Mouse (Mus musculus): ENCODE measurements around the gene Carmil2. TPM values are rescaled to one million over a fixed set of nuclear protein-coding genes. Genes with fewer than 3 reads are reported as not detected.

The Carmil2 gene
- total and polyA plus RNA-seq, 3 experiments = 9.5 to 62.7 TPM; not detected in 1

DNA sequence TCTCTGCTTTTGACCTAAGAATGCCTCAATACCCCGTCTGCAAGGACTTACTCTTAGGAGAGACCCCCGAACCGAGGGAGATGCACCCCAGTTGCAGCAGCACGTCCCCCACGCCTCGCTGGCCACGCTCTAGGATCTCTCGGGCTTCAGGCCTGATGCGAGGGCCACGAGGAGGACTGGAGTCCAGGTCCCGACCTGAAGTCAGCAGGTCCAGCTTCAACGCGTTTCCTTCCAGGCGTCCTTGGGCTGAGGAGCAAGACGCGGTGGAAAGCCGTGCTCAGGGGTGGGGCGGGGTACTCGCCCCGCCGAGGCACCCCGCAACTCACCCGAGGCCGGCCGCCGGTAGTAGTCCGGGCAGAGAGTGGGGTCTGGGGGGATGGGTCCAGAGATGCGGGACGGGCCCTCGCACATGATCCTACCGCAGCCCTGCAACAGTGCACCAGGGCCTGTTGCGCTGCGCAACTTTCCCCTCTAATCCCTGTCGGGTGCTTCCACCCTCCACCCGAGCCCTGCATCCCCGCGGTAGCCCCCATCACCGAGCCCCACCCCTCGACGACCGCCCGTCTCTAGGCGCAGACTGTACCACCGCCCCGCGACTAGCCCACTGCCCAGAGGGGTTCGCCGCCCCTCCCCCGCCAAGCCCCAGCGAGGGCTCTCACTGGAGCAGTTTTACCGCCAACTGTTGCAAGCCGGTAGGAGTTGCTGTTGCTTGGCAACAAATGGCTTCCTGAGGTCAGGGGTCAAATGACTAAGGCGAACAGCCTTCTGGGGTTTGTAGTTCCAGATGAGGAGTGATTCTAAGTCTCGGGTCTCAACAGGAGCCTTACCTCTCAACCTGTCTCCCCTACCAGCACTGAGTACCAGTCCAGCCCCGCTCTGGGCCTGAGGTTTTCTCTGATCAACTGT, 21.7 kb downstream of the Carmil2 start, which contains the start of the genes 4933405L10Rik and Enkd1 (continued):
- TF ChIP-seq TBP (IDR thresholded peaks at IDR 0.05; ENCODE audit: low read depth, low read length) (0 out of 2 replicates have a peak, but pooled peaks have one; percentile 40), ZC3H11A (IDR thresholded peaks at IDR 0.05; ENCODE audit: low read depth, low read length) (no peak), POLR2AphosphoS5 (IDR thresholded peaks at IDR 0.05; ENCODE audit: borderline replicate concordance, low read depth, low read length) (no peak), CTCF (IDR thresholded peaks at IDR 0.05 in 2 of 3, conservative IDR thresholded peaks at IDR 0.05 in 1 of 3; ENCODE audit: control insufficient read depth in 1 of 3, insufficient read depth in 1 of 3, low read depth in 2 of 3, low read length in 3 of 3, poor library complexity in 1 of 3, severe bottlenecking in 1 of 3) (no peak)

DNA sequence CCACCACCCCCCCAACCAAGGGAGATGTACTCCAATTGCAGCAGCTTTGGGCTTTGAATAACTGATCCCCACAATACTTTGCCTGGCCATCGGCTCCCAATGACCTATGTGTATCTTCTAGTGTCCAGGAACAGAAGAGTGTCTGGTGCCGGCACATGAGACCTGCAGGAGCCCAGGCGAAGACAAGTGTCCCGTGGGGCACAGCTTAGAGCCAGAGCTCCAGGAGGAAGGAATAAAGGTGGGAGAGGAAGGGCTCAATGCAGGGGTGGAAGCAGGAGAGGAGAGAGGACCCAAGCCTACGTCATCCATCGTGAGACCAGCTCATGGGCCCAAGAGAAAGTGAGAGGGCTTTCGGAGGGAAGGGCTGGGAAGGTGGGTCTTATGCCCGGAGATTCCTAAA, 22.6 kb downstream of the Carmil2 start:
- no peak for DNase-seq (ENCODE audit: low read depth, low spot score)
- Histone ChIP-seq H3K36me3 (ENCODE audit: control insufficient read depth in 1 of 2, insufficient read depth in 2 of 2, low read length in 2 of 2) (peaks cover 0 to 11% of the 10 kb centered on the region in 2 experiments; a peak in 2 of 4 replicates), H3K79me2 (ENCODE audit: control insufficient read depth, insufficient read depth, low read length, poor library complexity) (peaks cover 14% of the 10 kb centered on the region), H3K27me3 (ENCODE audit: control insufficient read depth in 1 of 2, insufficient read depth in 2 of 2, low read length in 2 of 2) (no peaks in the 10 kb centered on the region), H3K27ac (ENCODE audit: control insufficient read depth, low read depth, low read length) (no peak overlapping the region), H3K9ac (ENCODE audit: control insufficient read depth, low read depth, low read length, poor library complexity, severe bottlenecking) (no peak overlapping the region), H3K9me3 (replicated peaks; ENCODE audit: insufficient read depth, low read length) (no peaks in the 10 kb centered on the region), H3K4me1 (ENCODE audit: control insufficient read depth in 1 of 2, insufficient read depth in 2 of 2, low read length in 2 of 2) (peaks cover 5 to 13% of the 10 kb centered on the region in 2 experiments; a peak in 3 of 4 replicates), H3K4me3 (ENCODE audit: control insufficient read depth in 1 of 2, insufficient read depth in 1 of 2, low read depth in 2 of 2, low read length in 2 of 2) (no peak overlapping the region)
- no peak for TF ChIP-seq BHLHE40 (IDR thresholded peaks at IDR 0.05; ENCODE audit: borderline replicate concordance, low read depth, low read length)
- no peak for TF ChIP-seq NRF1 (IDR thresholded peaks at IDR 0.05; ENCODE audit: insufficient read depth, low read depth, low read length, poor library complexity, severe bottlenecking)
- no peak for TF ChIP-seq CTCF (IDR thresholded peaks at IDR 0.05 in 2 of 3, conservative IDR thresholded peaks at IDR 0.05 in 1 of 3; ENCODE audit: control insufficient read depth in 1 of 3, insufficient read depth in 1 of 3, low read depth in 2 of 3, low read length in 3 of 3, poor library complexity in 1 of 3, severe bottlenecking in 1 of 3)
- no peak for TF ChIP-seq ELF1 (IDR thresholded peaks at IDR 0.05; ENCODE audit: low read depth, low read length)
- no peak for TF ChIP-seq USF1 (IDR thresholded peaks at IDR 0.05; ENCODE audit: low read depth, low read length)
- no peak for TF ChIP-seq USF2 (IDR thresholded peaks at IDR 0.05; ENCODE audit: borderline replicate concordance in 1 of 2, insufficient read depth in 1 of 2, low read depth in 1 of 2, low read length in 2 of 2)
- no peak for TF ChIP-seq MEF2A (IDR thresholded peaks at IDR 0.05; ENCODE audit: extremely low read depth, insufficient replicate concordance, low read depth, low read length, poor library complexity, severe bottlenecking)
- no peak for TF ChIP-seq TAL1 (IDR thresholded peaks at IDR 0.05; ENCODE audit: low read length)
- TF ChIP-seq POLR2AphosphoS5 (IDR thresholded peaks at IDR 0.05; ENCODE audit: borderline replicate concordance, low read depth, low read length) = no peak
- no peak for TF ChIP-seq E2F4 (IDR thresholded peaks at IDR 0.05; ENCODE audit: borderline replicate concordance, low read depth, low read length)
- TF ChIP-seq MAZ (IDR thresholded peaks at IDR 0.05; ENCODE audit: low read depth, low read length) = no peak
- TF ChIP-seq ZMIZ1 (IDR thresholded peaks at IDR 0.05; ENCODE audit: low read depth, low read length) = no peak
- no peak for TF ChIP-seq POLR2AphosphoS2 (IDR thresholded peaks at IDR 0.05; ENCODE audit: low read length)
- TF ChIP-seq MYB (IDR thresholded peaks at IDR 0.05; ENCODE audit: low read depth, low read length) = no peak
- TF ChIP-seq TCF12 (IDR thresholded peaks at IDR 0.05; ENCODE audit: low read depth, low read length) = no peak

Data from MEL (cell line).